Mouse (Mus musculus): ENCODE results near the gene Gm15737. TPM values are rescaled to one million over a fixed set of nuclear protein-coding genes. Genes with fewer than 3 reads are reported as not detected.

Gm15737 gene
- polyA plus RNA-seq, 1 experiment from 2014 or later, result not detected

DNA sequence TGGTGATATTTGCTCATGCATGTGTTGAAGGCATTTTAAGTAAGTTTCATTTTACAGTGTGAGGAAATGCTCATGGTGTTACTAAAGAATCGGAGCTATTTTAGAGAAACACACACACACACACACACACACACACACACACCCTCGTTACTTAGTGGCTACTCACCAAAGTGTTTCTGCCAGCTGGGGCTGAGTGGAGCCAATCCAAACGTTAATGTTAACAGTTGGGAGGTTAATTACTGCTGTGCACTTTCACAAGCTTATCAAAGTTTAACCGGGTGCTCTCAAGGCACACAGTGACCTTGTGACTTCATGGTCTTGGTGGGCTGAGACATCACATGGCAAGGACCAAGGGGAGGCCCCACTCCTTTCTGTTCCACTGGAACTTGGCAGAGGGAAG is 52.7 kb downstream of the Gm15737 start:
- WGBS, result 65% methylated on average over 4 of the region's 4 CpGs
- H3K4me2 ChIP-seq, result no peak overlapping the region
- no peaks in the 10 kb centered on the region for H3K9me3 ChIP-seq
- H3K36me3 ChIP-seq, result no peaks in the 10 kb centered on the region
- H3K4me1 ChIP-seq (replicated peaks), result no peaks in the 10 kb centered on the region
- H3K27me3 ChIP-seq, result no peaks in the 10 kb centered on the region
- H3K27ac ChIP-seq, result no peak overlapping the region
- H3K4me3 ChIP-seq, result no peak overlapping the region
- ATAC-seq (ENCODE audit: low FRiP score), result no peak
- no peak overlapping the region for H3K9ac ChIP-seq

DNA sequence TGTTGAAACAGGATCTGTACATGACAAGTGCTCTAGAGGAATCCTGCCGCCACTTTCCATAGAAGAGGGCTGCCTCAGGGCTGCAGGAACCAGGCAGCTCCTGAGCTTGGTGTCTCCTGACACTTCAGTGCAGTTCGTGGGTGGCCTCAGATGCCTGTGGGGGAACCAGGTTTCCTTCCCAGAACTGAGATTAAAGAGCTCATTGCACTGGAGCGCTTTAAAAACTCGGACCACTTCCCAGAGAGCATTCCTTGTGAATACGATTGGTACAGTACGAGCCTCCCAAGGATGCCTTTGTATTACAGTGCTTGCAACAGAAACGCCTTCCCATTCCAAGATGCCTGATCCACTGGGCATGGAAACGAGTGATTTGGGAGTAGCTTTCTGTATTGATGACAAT is 55.4 kb downstream of the Gm15737 start:
- H3K9ac ChIP-seq, result no peak overlapping the region
- no peak for ATAC-seq (ENCODE audit: low FRiP score)
- WGBS, result 75% methylated on average over 8 of the region's 8 CpGs
- no peak overlapping the region for H3K27ac ChIP-seq
- no peaks in the 10 kb centered on the region for H3K36me3 ChIP-seq
- H3K4me2 ChIP-seq, result no peak overlapping the region
- no peaks in the 10 kb centered on the region for H3K27me3 ChIP-seq
- no peak overlapping the region for H3K4me3 ChIP-seq
- no peaks in the 10 kb centered on the region for H3K4me1 ChIP-seq (replicated peaks)
- H3K9me3 ChIP-seq, result no peaks in the 10 kb centered on the region

DNA sequence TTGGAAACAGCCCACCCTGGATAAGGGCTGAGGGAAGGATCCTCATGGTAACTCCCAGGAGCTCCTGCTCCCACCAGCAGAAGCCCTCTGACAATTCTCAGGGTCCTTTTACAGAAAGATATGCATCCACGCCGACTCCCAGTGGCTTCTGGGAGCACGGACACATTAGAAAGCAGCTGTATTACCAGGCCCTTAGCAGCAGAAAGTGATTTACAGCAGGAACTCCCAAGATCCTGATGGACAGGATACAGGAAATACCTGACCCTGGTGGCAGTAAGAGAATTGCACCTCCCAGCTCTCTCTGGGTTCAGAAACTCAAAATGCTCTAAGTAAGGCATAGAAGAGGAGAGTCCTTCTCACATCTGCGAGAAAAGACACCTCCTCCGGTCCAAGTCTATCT is 59.1 kb downstream of the Gm15737 start:
- no peak for ATAC-seq (ENCODE audit: low FRiP score)
- H3K4me2 ChIP-seq, result no peak overlapping the region
- H3K36me3 ChIP-seq, result no peaks in the 10 kb centered on the region
- 95% methylated on average over 5 of the region's 5 CpGs for WGBS
- no peak overlapping the region for H3K9ac ChIP-seq
- H3K27ac ChIP-seq, result no peak overlapping the region
- no peaks in the 10 kb centered on the region for H3K4me1 ChIP-seq (replicated peaks)
- H3K9me3 ChIP-seq, result no peaks in the 10 kb centered on the region
- no peaks in the 10 kb centered on the region for H3K27me3 ChIP-seq
- no peak overlapping the region for H3K4me3 ChIP-seq

Other genes with a start within 250 kb of the Gm15737 start
- gene Prickle2, start 163.2 kb upstream of the Gm15737 start, polyA plus RNA-seq (2015; fragmentation: Nextera tagmentation; extraction: Ambion mirVana), result 14.2 and 14.3 TPM in 2 replicates
- gene A730049H05Rik, start 52.9 kb upstream of the Gm15737 start, polyA plus RNA-seq (2015; fragmentation: Nextera tagmentation; extraction: Ambion mirVana), result 0.41 and 0.97 TPM in 2 replicates
- 1.7 TPM in 2 replicates for gene Adamts9, start 74.1 kb downstream of the Gm15737 start, polyA plus RNA-seq (2015; fragmentation: Nextera tagmentation; extraction: Ambion mirVana)

Data from hindbrain, embryonic 13.5 days (tissue).